Mouse (Mus musculus) kidney, postnatal 0 days (tissue): Measurements from ENCODE around the gene Txndc8. TPM values are rescaled to one million over a fixed set of nuclear protein-coding genes. Genes with fewer than 3 reads are reported as not detected.

Experiments
- ATAC-seq: fragments of 200-750 bp; cut with Nextera tagmentation; replicated peaks from 2 replicates; pipeline ENCODE4 v1.8.0; 2017; ENCODE audit warnings: low read depth, moderate number of reproducible peaks, moderate TSS enrichment, moderate library complexity; ENCODE audit not compliant: low FRiP score
- DNase-seq: peaks from one replicate; pipeline ENCODE4 v3.0.0-alpha.2; 2016; ENCODE audit warnings: low spot score
- H3K27ac ChIP-seq: fragments of 300-500 bp; sonication (generic); 2 replicates; pipeline ENCODE4 v1.5.1; 2014; ENCODE audit warnings: mild to moderate bottlenecking
- H3K27me3 ChIP-seq: fragments of 300-500 bp; sonication (generic); 2 replicates; pipeline ENCODE4 v1.6.1; 2014; ENCODE audit warnings: low read length, mixed read lengths; ENCODE audit not compliant: insufficient read depth
- H3K36me3 ChIP-seq: fragments of 300-500 bp; sonication (generic); 2 replicates; pipeline ENCODE4 v1.6.1; 2014; ENCODE audit warnings: low read length, mixed read lengths; ENCODE audit not compliant: insufficient read depth
- H3K4me1 ChIP-seq: fragments of 300-500 bp; sonication (generic); replicated peaks from 2 replicates; pipeline ENCODE4 v1.6.1; 2014; ENCODE audit warnings: antibody characterized with exemption, low read length, mixed read lengths; ENCODE audit not compliant: insufficient read depth
- H3K4me2 ChIP-seq: fragments of 300-500 bp; sonication (generic); 2 replicates; pipeline ENCODE4 v1.6.1; 2014; ENCODE audit warnings: mild to moderate bottlenecking, low read length, moderate library complexity, mixed read lengths
- H3K4me3 ChIP-seq: fragments of 300-500 bp; sonication (generic); replicated peaks from 2 replicates; pipeline ENCODE4 v1.5.1; 2014; ENCODE audit warnings: low read depth, low read length
- H3K9ac ChIP-seq: fragments of 300-500 bp; sonication (generic); 2 replicates; pipeline ENCODE4 v1.6.1; 2014; ENCODE audit warnings: low read depth, low read length
- H3K9me3 ChIP-seq: fragments of 300-500 bp; sonication (generic); replicated peaks from 2 replicates; pipeline ENCODE4 v1.6.1; 2016; ENCODE audit warnings: low read length, inconsistent platforms, mixed read lengths
- CTCF ChIP-seq: IDR thresholded peaks from 2 replicates; pipeline ENCODE4 v1.5.1; 2016; ENCODE audit warnings: antibody characterized with exemption, low read depth, mild to moderate bottlenecking, moderate library complexity
- WGBS: fragments of 180-500 bp; shearing (Covaris S2); extraction: QIAGEN DNeasy Blood & Tissue Kit; methylation state at CpG from one replicate; pipeline ENCODE4 v1.1.7; 2014; 5-methylcytosine and 5-hydroxymethylcytosine counted together
- polyA plus RNA-seq: library from polyadenylated mRNA; unstranded; fragments of >200 nt; fragmentation: Nextera tagmentation; extraction: Ambion mirVana; gene quantifications from 2 replicates; pipeline ENCODE4 v1.2.1, GENCODE M21; 2015

Gene Txndc8
- polyA plus RNA-seq, 1 experiment from 2014 or later = not detected

- TF ChIP-seq CTCF = no peak
- H3K27me3 ChIP-seq = no peaks in the 10 kb centered on the region
- peaks cover 33% of the 10 kb centered on the region for H3K36me3 ChIP-seq
- H3K9me3 ChIP-seq = no peaks in the 10 kb centered on the region
- DNase-seq = no peak
- H3K27ac ChIP-seq = peak overlapping the region; percentile 31; the same call in 1 of the 2 replicates
- H3K4me2 ChIP-seq = no peak overlapping the region
- H3K4me3 ChIP-seq = no peak overlapping the region
- ATAC-seq = no peak
- WGBS = 62% methylated on average over 1 of the region's 1 CpGs
- H3K9ac ChIP-seq = no peak overlapping the region
- peaks cover 14% of the 10 kb centered on the region for H3K4me1 ChIP-seq
Observed at GRCm38 (mm10) chr4:57952891-57953290, 56.0 kb downstream of the Txndc8 start.

- Histone ChIP-seq H3K4me1 (peaks cover 14% of the 10 kb centered on the region), H3K9ac (no peak overlapping the region), H3K36me3 (peaks cover 37% of the 10 kb centered on the region), H3K4me2 (no peak overlapping the region), H3K27ac (peak overlapping the region; percentile 31; the same call in 1 of the 2 replicates), H3K4me3 (no peak overlapping the region), H3K27me3 (no peaks in the 10 kb centered on the region), H3K9me3 (no peaks in the 10 kb centered on the region)
- ATAC-seq = no peak
- WGBS = 81% methylated on average over 3 of the region's 3 CpGs
- DNase-seq = no peak
- no peak for TF ChIP-seq CTCF
Observed at GRCm38 (mm10) chr4:57952416-57952815, 56.5 kb downstream of the Txndc8 start.

- Histone ChIP-seq H3K4me2 (no peak overlapping the region), H3K9ac (no peak overlapping the region), H3K9me3 (no peaks in the 10 kb centered on the region), H3K27ac (no peak overlapping the region), H3K27me3 (no peaks in the 10 kb centered on the region), H3K4me1 (peaks cover 17% of the 10 kb centered on the region; the same call in 1 of the 2 replicates), H3K4me3 (no peak overlapping the region), H3K36me3 (peaks cover 44% of the 10 kb centered on the region)
- no peak for TF ChIP-seq CTCF
- 86% methylated on average over 6 of the region's 6 CpGs for WGBS
- no peak for DNase-seq
- ATAC-seq = no peak
Observed at GRCm38 (mm10) chr4:57949866-57950265, 59.1 kb downstream of the Txndc8 start.

GRCm38 (mm10) chr4:57947476-57947875 is 61.4 kb downstream of the Txndc8 start:
- ATAC-seq (no peak), DNase-seq (no peak)
- TF ChIP-seq CTCF = no peak
- H3K4me2 ChIP-seq = no peak overlapping the region
- WGBS = 83% methylated on average over 4 of the region's 4 CpGs
- H3K27me3 ChIP-seq = no peaks in the 10 kb centered on the region
- H3K4me3 ChIP-seq = no peak overlapping the region
- H3K4me1 ChIP-seq = peaks cover 7% of the 10 kb centered on the region; the same call in 1 of the 2 replicates
- H3K27ac ChIP-seq = peak overlapping the region; percentile 25; the same call in 1 of the 2 replicates
- no peaks in the 10 kb centered on the region for H3K9me3 ChIP-seq
- peaks cover 49% of the 10 kb centered on the region for H3K36me3 ChIP-seq
- H3K9ac ChIP-seq = no peak overlapping the region

GRCm38 (mm10) chr4:57947036-57947435 is 61.9 kb downstream of the Txndc8 start:
- Histone ChIP-seq H3K27me3 (no peaks in the 10 kb centered on the region), H3K27ac (no peak overlapping the region), H3K9ac (no peak overlapping the region), H3K4me3 (no peak overlapping the region), H3K4me1 (peaks cover 7% of the 10 kb centered on the region; the same call in 1 of the 2 replicates), H3K4me2 (no peak overlapping the region), H3K9me3 (no peaks in the 10 kb centered on the region), H3K36me3 (peaks cover 49% of the 10 kb centered on the region)
- 52% methylated on average over 10 of the region's 10 CpGs for WGBS
- DNase-seq = no peak
- peak; percentile 34; the same call in 1 of the 2 replicates for ATAC-seq
- TF ChIP-seq CTCF = no peak

GRCm38 (mm10) chr4:57942892-57943291 is 66.0 kb downstream of the Txndc8 start:
- 95% methylated on average over 2 of the region's 2 CpGs for WGBS
- ATAC-seq (no peak), DNase-seq (no peak)
- Histone ChIP-seq H3K9me3 (no peaks in the 10 kb centered on the region), H3K27ac (no peak overlapping the region), H3K9ac (no peak overlapping the region), H3K4me3 (no peak overlapping the region), H3K27me3 (no peaks in the 10 kb centered on the region), H3K36me3 (peaks cover 16% of the 10 kb centered on the region; the same call in 1 of the 2 replicates), H3K4me2 (no peak overlapping the region), H3K4me1 (peaks cover 7% of the 10 kb centered on the region; the same call in 1 of the 2 replicates)
- TF ChIP-seq CTCF = no peak

- DNase-seq = no peak
- no peak overlapping the region for H3K4me2 ChIP-seq
- no peak for TF ChIP-seq CTCF
- H3K27me3 ChIP-seq = no peaks in the 10 kb centered on the region
- no peaks in the 10 kb centered on the region for H3K9me3 ChIP-seq
- H3K4me3 ChIP-seq = no peak overlapping the region
- ATAC-seq = no peak
- WGBS = 88% methylated on average over 4 of the region's 4 CpGs
- no peak overlapping the region for H3K9ac ChIP-seq
- peaks cover 12% of the 10 kb centered on the region; the same call in 1 of the 2 replicates for H3K36me3 ChIP-seq
- H3K27ac ChIP-seq = no peak overlapping the region
- H3K4me1 ChIP-seq = no peaks in the 10 kb centered on the region
Observed at GRCm38 (mm10) chr4:57940631-57941030, 68.3 kb downstream of the Txndc8 start.
